Mouse (Mus musculus) cerebellum, adult 11-12 months (tissue): Measurements from ENCODE around the gene Pilra.
"Not testable (repeated sequence)": the region's sequence is repeated elsewhere in the genome, so short reads cannot be mapped to it uniquely, and the experiment has no call there.

Experiments used
- DNase-seq: peaks from one replicate; pipeline ENCODE4 v3.0.0; 2022

The Pilra gene

GRCm38 (mm10) chr5:137835966-137836520 lies at the start of gene Pilra:
Gene Pilra, minus strand, starts transcription at chr5:137836281.
- not testable (repeated sequence) for DNase-seq

- DNase-seq, result no peak
Measured at GRCm38 (mm10) chr5:137883345-137883744, 47.3 kb upstream of the Pilra start.

DNA sequence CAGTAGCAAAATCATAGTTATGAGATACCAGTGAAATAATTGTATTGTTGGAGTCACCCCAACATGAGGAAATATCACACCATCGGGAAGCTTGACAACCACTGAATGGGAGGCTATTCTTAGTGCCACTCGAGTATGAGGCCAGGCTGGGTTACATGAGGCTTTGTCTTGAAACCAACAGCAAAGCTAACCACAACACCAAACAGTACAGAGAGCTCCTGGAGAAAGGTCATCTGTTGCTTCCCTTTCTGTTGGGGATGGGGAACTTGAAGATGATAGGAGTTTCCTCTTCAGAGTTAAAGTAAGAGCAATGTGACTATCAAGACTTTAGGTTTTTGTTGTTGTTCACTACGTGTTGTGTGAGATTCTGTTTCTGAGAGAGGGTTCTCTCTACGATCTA lies 46.8 kb upstream of the Pilra start:
- no peak for DNase-seq

GRCm38 (mm10) chr5:137877860-137878259 lies 41.8 kb upstream of the Pilra start:
- DNase-seq, result no peak

- DNase-seq, result no peak
Measured at GRCm38 (mm10) chr5:137875054-137875453, 39.0 kb upstream of the Pilra start.

DNA sequence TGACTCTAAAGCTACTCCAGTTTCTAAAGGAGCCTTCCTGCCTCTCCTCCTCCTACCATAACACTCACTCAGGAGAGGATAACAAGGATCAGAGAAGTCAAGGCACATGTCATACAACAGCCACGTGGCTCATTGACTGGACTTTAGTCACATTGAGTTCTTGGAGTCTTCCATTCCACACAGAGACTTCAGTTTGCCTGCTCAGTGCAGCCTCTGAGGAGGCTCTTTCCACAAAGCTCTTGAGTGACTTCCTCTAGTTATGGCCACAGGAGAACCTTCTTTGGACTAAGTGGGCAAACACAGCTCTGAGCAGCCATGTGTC lies 36.3 kb upstream of the Pilra start:
- not testable (repeated sequence) for DNase-seq

- not testable (repeated sequence) for DNase-seq
Measured at GRCm38 (mm10) chr5:137871644-137872380, 35.7 kb upstream of the Pilra start, which contains the start of gene Pilrb2. Gene Pilrb2, minus strand, starts transcription at chr5:137871815.

- DNase-seq, result not testable (repeated sequence)
Measured at GRCm38 (mm10) chr5:137868600-137868999, 32.5 kb upstream of the Pilra start.

DNA sequence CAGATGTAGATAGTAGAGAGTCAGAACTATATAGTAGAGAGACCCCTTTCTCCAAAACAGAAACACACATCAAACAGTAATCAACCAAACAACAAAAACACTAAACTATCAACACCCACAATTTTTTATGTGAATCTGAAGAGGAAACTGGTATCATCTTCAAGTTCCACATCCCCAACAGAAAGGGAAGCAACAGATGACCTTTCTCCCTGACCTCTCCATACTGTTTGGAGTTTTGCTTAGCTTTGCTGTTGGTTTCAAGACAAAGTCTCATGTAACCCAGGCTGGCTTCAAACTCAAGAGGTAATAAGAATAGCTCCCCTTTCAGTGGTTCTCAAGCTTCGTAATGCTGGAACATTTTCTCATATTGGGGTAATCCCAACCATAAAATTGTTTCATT lies 27.9 kb upstream of the Pilra start:
- DNase-seq, result not testable (repeated sequence)

GRCm38 (mm10) chr5:137857960-137858710 lies 22.1 kb upstream of the Pilra start, which contains the start of gene Pilrb1:
Gene Pilrb1, minus strand, starts transcription at chr5:137858106.
- not testable (repeated sequence) for DNase-seq

- DNase-seq, result not testable (repeated sequence)
Measured at GRCm38 (mm10) chr5:137856870-137857269, 20.8 kb upstream of the Pilra start.

DNA sequence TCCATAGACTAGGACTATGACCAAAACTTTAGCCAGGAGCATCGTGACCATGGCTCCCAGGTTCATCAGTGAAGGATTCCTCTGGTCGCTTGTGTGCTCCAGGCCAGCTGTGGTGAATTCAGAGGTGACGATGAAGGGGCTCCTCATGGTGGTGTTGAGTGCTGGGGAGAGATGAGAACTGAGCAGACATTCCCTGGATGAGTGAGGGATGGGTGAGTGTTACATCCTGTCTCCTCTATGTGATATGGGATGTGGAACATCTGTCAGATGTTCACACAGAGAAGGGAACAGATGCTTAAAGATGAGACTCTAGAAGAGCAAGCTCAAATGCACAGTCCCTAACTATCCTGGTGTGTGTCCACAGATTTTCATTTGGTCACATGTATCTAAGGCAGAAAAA lies 18.8 kb upstream of the Pilra start:
- not testable (repeated sequence) for DNase-seq

DNA sequence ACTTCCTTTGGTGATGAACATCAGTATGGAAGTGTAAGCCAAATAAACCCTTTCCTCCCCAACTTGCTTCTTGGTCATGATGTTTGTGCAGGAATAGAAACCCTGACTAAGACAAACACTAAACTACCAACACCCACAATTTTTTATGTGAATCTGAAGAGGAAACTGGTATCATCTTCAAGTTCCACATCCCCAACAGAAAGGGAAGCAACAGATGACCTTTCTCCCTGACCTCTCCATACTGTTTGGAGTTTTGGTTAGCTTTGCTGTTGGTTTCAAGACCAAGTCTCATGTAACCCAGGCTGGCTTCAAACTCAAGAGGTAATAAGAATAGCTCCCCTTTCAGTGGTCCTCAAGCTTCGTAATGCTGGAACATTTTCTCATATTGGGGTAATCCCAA lies 14.2 kb upstream of the Pilra start:
- DNase-seq, result not testable (repeated sequence)

- not testable (repeated sequence) for DNase-seq
Measured at GRCm38 (mm10) chr5:137837110-137837509, 1.0 kb upstream of the Pilra start.

GRCm38 (mm10) chr5:137836611-137837010 lies 530 bp upstream of the Pilra start:
- DNase-seq, result no peak

DNA sequence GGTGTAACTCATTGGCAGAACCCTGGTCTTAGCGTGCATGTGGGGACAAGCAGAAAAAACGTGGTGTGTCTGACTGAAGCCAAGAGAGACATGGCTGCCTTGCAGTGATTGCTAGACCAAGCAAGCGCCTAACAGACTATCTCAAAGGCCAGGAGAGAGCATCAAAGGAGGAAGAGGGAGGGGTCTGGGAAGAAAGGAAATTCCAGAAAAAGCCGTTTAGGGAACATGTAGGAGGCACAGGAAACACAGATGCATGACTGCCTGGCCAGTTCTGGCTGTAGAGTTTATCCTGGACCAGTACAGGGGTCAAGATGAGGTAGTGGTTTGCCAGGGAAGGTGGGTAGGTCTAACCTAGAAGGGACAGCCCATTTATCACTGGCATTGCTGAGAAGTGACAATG lies 2.6 kb downstream of the Pilra start:
- no peak for DNase-seq

GRCm38 (mm10) chr5:137831506-137831905 lies 4.6 kb downstream of the Pilra start:
- no peak for DNase-seq

DNA sequence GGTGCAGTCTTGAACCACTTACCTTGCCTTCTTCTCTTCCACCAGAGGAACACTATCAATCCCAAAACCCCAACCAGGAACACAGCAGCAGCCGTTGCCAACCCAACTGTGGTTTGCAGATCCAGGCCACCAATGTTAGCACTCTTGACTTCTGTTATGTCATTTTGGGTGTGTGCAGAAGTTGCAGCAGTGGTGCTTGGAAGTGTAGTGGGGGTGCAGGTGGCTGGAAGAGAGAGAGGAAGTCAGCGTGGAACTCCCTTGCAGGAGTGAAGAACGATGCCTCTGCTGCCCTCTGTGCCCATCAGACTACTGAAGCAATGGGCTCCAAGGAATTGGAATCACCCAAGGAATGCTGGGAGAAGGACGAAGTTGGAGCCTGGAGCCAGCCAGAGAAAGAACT lies 5.0 kb downstream of the Pilra start:
- DNase-seq, result no peak

GRCm38 (mm10) chr5:137830238-137830637 lies 5.8 kb downstream of the Pilra start:
- DNase-seq, result no peak

DNA sequence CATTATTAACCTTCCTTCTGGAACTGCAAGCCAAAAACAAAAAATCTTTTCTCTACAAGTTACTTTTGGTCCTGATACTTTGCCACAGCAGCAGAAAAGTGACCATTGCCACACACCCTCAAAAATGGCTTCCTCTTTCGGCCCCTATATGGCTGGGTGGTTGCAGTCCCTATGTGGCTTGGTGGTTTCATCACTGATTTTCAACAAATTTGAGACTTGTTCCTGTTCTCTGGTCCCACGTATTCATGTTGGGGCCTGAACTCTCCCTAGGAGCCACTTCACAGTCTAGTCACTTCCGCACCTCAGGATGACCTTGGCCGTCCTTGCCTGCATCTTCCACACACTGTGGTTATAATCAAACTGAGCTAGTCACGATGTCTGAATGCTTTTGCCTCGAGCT lies 7.4 kb downstream of the Pilra start:
- no peak for DNase-seq

- DNase-seq, result no peak
Measured at GRCm38 (mm10) chr5:137826421-137826820, 9.7 kb downstream of the Pilra start.

GRCm38 (mm10) chr5:137825971-137826370 lies 10.1 kb downstream of the Pilra start:
- DNase-seq, result no peak

DNA sequence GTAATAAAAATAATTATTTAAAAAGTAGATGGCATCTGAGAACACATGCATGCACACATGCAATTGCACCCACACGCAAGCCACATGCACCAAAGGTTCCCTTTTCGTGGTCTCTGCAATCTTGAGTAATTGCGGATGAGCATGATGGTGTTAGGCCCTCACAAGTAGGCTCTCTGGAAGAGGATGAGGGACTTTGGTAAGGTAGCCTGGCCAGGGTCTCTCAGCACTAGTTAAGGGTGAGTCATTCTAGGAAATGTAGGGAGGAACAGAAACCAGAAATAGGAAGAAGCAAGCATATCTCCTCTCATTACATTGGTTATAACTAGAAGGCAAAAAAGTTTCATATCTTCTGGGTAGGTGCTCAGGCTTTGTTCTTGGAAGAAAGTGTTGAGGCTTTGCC lies 11.1 kb downstream of the Pilra start:
- no peak for DNase-seq
